Mouse (Mus musculus): ENCODE results near the gene Cop1. TPM values are rescaled to one million over a fixed set of nuclear protein-coding genes. Genes with fewer than 3 reads are reported as not detected.

Gene Cop1
- polyA plus RNA-seq, 1 experiment from 2014 or later: 126 TPM

- H3K4me1 ChIP-seq (ENCODE audit: control insufficient read depth, insufficient read depth, low read length): no peaks in the 10 kb centered on the region
- H3K36me3 ChIP-seq (ENCODE audit: control insufficient read depth, insufficient read depth, low read length): peaks cover 4% of the 10 kb centered on the region; the same call in 1 of the 2 replicates
- H3K9me3 ChIP-seq (ENCODE audit: control insufficient read depth, low read length): no peaks in the 10 kb centered on the region
- H3K27me3 ChIP-seq (ENCODE audit: control insufficient read depth, insufficient read depth, low read length): no peaks in the 10 kb centered on the region
- 86% methylated on average over 4 of the region's 4 CpGs for WGBS
- H3K27ac ChIP-seq (ENCODE audit: low read depth, low read length): no peak overlapping the region
- DNase-seq (ENCODE audit: low spot score, missing footprints) (no peak), ATAC-seq (ENCODE audit: low FRiP score) (no peak)
- no peak overlapping the region for H3K4me3 ChIP-seq (ENCODE audit: low read depth, low read length)
- no peak overlapping the region for H3K4me2 ChIP-seq
- H3K9ac ChIP-seq (ENCODE audit: low read length): no peak overlapping the region
Observed at GRCm38 (mm10) chr1:159331008-159331407, 98.9 kb downstream of the Cop1 start.

GRCm38 (mm10) chr1:159334157-159334556 lies 102.0 kb downstream of the Cop1 start:
- Histone ChIP-seq H3K36me3 (ENCODE audit: control insufficient read depth, insufficient read depth, low read length) (peaks cover 4% of the 10 kb centered on the region; the same call in 1 of the 2 replicates), H3K9me3 (ENCODE audit: control insufficient read depth, low read length) (no peaks in the 10 kb centered on the region), H3K27ac (ENCODE audit: low read depth, low read length) (no peak overlapping the region), H3K4me3 (ENCODE audit: low read depth, low read length) (no peak overlapping the region), H3K9ac (ENCODE audit: low read length) (no peak overlapping the region), H3K4me2 (no peak overlapping the region), H3K27me3 (ENCODE audit: control insufficient read depth, insufficient read depth, low read length) (no peaks in the 10 kb centered on the region), H3K4me1 (ENCODE audit: control insufficient read depth, insufficient read depth, low read length) (no peaks in the 10 kb centered on the region)
- WGBS: 88% methylated on average over 4 of the region's 4 CpGs
- peak; percentile 76 for DNase-seq (ENCODE audit: low spot score, missing footprints)
- ATAC-seq (ENCODE audit: low FRiP score): no peak

- DNase-seq (ENCODE audit: low spot score, missing footprints) (peak; percentile 39), ATAC-seq (ENCODE audit: low FRiP score) (no peak)
- Histone ChIP-seq H3K9ac (ENCODE audit: low read length) (no peak overlapping the region), H3K27me3 (ENCODE audit: control insufficient read depth, insufficient read depth, low read length) (no peaks in the 10 kb centered on the region), H3K4me1 (ENCODE audit: control insufficient read depth, insufficient read depth, low read length) (no peaks in the 10 kb centered on the region), H3K27ac (ENCODE audit: low read depth, low read length) (no peak overlapping the region), H3K4me3 (ENCODE audit: low read depth, low read length) (no peak overlapping the region), H3K9me3 (ENCODE audit: control insufficient read depth, low read length) (no peaks in the 10 kb centered on the region), H3K36me3 (ENCODE audit: control insufficient read depth, insufficient read depth, low read length) (peaks cover 2% of the 10 kb centered on the region; the same call in 1 of the 2 replicates), H3K4me2 (no peak overlapping the region)
- WGBS: 66% methylated on average over 2 of the region's 2 CpGs
Observed at GRCm38 (mm10) chr1:159342355-159342754, 110.2 kb downstream of the Cop1 start.

- no peak overlapping the region for H3K27ac ChIP-seq (ENCODE audit: low read depth, low read length)
- H3K4me1 ChIP-seq (ENCODE audit: control insufficient read depth, insufficient read depth, low read length): no peaks in the 10 kb centered on the region
- DNase-seq (ENCODE audit: low spot score, missing footprints) (no peak), ATAC-seq (ENCODE audit: low FRiP score) (no peak)
- no peaks in the 10 kb centered on the region for H3K9me3 ChIP-seq (ENCODE audit: control insufficient read depth, low read length)
- no peaks in the 10 kb centered on the region for H3K27me3 ChIP-seq (ENCODE audit: control insufficient read depth, insufficient read depth, low read length)
- no peak overlapping the region for H3K9ac ChIP-seq (ENCODE audit: low read length)
- H3K36me3 ChIP-seq (ENCODE audit: control insufficient read depth, insufficient read depth, low read length): peaks cover 8% of the 10 kb centered on the region; the same call in 1 of the 2 replicates
- H3K4me3 ChIP-seq (ENCODE audit: low read depth, low read length): no peak overlapping the region
- H3K4me2 ChIP-seq: no peak overlapping the region
- WGBS: 97% methylated on average over 1 of the region's 1 CpGs
Observed at GRCm38 (mm10) chr1:159355027-159355570, 123.0 kb downstream of the Cop1 start.

GRCm38 (mm10) chr1:159358713-159359112 lies 126.6 kb downstream of the Cop1 start:
- no peak overlapping the region for H3K9ac ChIP-seq (ENCODE audit: low read length)
- no peak overlapping the region for H3K4me3 ChIP-seq (ENCODE audit: low read depth, low read length)
- no peak overlapping the region for H3K4me2 ChIP-seq
- no peaks in the 10 kb centered on the region for H3K4me1 ChIP-seq (ENCODE audit: control insufficient read depth, insufficient read depth, low read length)
- 75% methylated on average over 5 of the region's 5 CpGs for WGBS
- 0 out of 2 replicates have a peak, but pooled peaks cover 3% of the 10 kb centered on the region for H3K36me3 ChIP-seq (ENCODE audit: control insufficient read depth, insufficient read depth, low read length)
- H3K27ac ChIP-seq (ENCODE audit: low read depth, low read length): no peak overlapping the region
- H3K27me3 ChIP-seq (ENCODE audit: control insufficient read depth, insufficient read depth, low read length): no peaks in the 10 kb centered on the region
- ATAC-seq (ENCODE audit: low FRiP score) (no peak), DNase-seq (ENCODE audit: low spot score, missing footprints) (no peak)
- no peaks in the 10 kb centered on the region for H3K9me3 ChIP-seq (ENCODE audit: control insufficient read depth, low read length)

GRCm38 (mm10) chr1:159371881-159372390 lies 139.8 kb downstream of the Cop1 start:
- Histone ChIP-seq H3K27me3 (ENCODE audit: control insufficient read depth, insufficient read depth, low read length) (no peaks in the 10 kb centered on the region), H3K4me2 (no peak overlapping the region), H3K4me1 (ENCODE audit: control insufficient read depth, insufficient read depth, low read length) (no peaks in the 10 kb centered on the region), H3K4me3 (ENCODE audit: low read depth, low read length) (no peak overlapping the region), H3K36me3 (ENCODE audit: control insufficient read depth, insufficient read depth, low read length) (no peaks in the 10 kb centered on the region), H3K27ac (ENCODE audit: low read depth, low read length) (no peak overlapping the region), H3K9me3 (ENCODE audit: control insufficient read depth, low read length) (no peaks in the 10 kb centered on the region), H3K9ac (ENCODE audit: low read length) (no peak overlapping the region)
- ATAC-seq (ENCODE audit: low FRiP score) (no peak), DNase-seq (ENCODE audit: low spot score, missing footprints) (no peak)
- WGBS: 91% methylated on average over 4 of the region's 4 CpGs

- ATAC-seq (ENCODE audit: low FRiP score) (no peak), DNase-seq (ENCODE audit: low spot score, missing footprints) (no peak)
- Histone ChIP-seq H3K9me3 (ENCODE audit: control insufficient read depth, low read length) (no peaks in the 10 kb centered on the region), H3K27me3 (ENCODE audit: control insufficient read depth, insufficient read depth, low read length) (no peaks in the 10 kb centered on the region), H3K36me3 (ENCODE audit: control insufficient read depth, insufficient read depth, low read length) (no peaks in the 10 kb centered on the region), H3K9ac (ENCODE audit: low read length) (no peak overlapping the region), H3K4me2 (no peak overlapping the region), H3K4me1 (ENCODE audit: control insufficient read depth, insufficient read depth, low read length) (no peaks in the 10 kb centered on the region), H3K27ac (ENCODE audit: low read depth, low read length) (no peak overlapping the region), H3K4me3 (ENCODE audit: low read depth, low read length) (no peak overlapping the region)
- WGBS: 88% methylated on average over 1 of the region's 1 CpGs
Observed at GRCm38 (mm10) chr1:159382218-159382617, 150.1 kb downstream of the Cop1 start.

GRCm38 (mm10) chr1:159382916-159383315 lies 150.8 kb downstream of the Cop1 start:
- no peaks in the 10 kb centered on the region for H3K36me3 ChIP-seq (ENCODE audit: control insufficient read depth, insufficient read depth, low read length)
- H3K9ac ChIP-seq (ENCODE audit: low read length): no peak overlapping the region
- no peak overlapping the region for H3K27ac ChIP-seq (ENCODE audit: low read depth, low read length)
- ATAC-seq (ENCODE audit: low FRiP score) (no peak), DNase-seq (ENCODE audit: low spot score, missing footprints) (no peak)
- no peaks in the 10 kb centered on the region for H3K27me3 ChIP-seq (ENCODE audit: control insufficient read depth, insufficient read depth, low read length)
- no peak overlapping the region for H3K4me2 ChIP-seq
- H3K4me3 ChIP-seq (ENCODE audit: low read depth, low read length): no peak overlapping the region
- no peaks in the 10 kb centered on the region for H3K4me1 ChIP-seq (ENCODE audit: control insufficient read depth, insufficient read depth, low read length)
- 85% methylated on average over 2 of the region's 2 CpGs for WGBS
- no peaks in the 10 kb centered on the region for H3K9me3 ChIP-seq (ENCODE audit: control insufficient read depth, low read length)

GRCm38 (mm10) chr1:159386458-159386857 lies 154.3 kb downstream of the Cop1 start:
- Histone ChIP-seq H3K27me3 (ENCODE audit: control insufficient read depth, insufficient read depth, low read length) (no peaks in the 10 kb centered on the region), H3K9me3 (ENCODE audit: control insufficient read depth, low read length) (no peaks in the 10 kb centered on the region), H3K4me1 (ENCODE audit: control insufficient read depth, insufficient read depth, low read length) (no peaks in the 10 kb centered on the region), H3K4me3 (ENCODE audit: low read depth, low read length) (no peak overlapping the region), H3K4me2 (no peak overlapping the region), H3K36me3 (ENCODE audit: control insufficient read depth, insufficient read depth, low read length) (no peaks in the 10 kb centered on the region), H3K27ac (ENCODE audit: low read depth, low read length) (no peak overlapping the region), H3K9ac (ENCODE audit: low read length) (no peak overlapping the region)
- WGBS: 79% methylated on average over 5 of the region's 5 CpGs
- no peak for DNase-seq (ENCODE audit: low spot score, missing footprints)
- ATAC-seq (ENCODE audit: low FRiP score): no peak

Measured in midbrain, embryonic 11.5 days (tissue).